Mouse (Mus musculus) heart, embryonic 11.5 days (tissue): ENCODE data around the gene Rtl10. TPM values are rescaled to one million over a fixed set of nuclear protein-coding genes. Genes with fewer than 3 reads are reported as not detected.

ENCODE experiments used
- ATAC-seq: fragments of 200-750 bp; cut with Nextera tagmentation; replicated peaks from 2 replicates; pipeline ENCODE4 v1.8.0; 2017; ENCODE audit warnings: moderate library complexity; ENCODE audit not compliant: insufficient number of reproducible peaks, low FRiP score, low TSS enrichment
- H3K27ac ChIP-seq: fragments of 300-500 bp; sonication (generic); 2 replicates; pipeline ENCODE4 v1.5.1; 2014; ENCODE audit warnings: mild to moderate bottlenecking, low read depth, low read length
- H3K27me3 ChIP-seq: fragments of 300-500 bp; sonication (generic); 2 replicates; pipeline ENCODE4 v1.6.1; 2014; ENCODE audit warnings: mild to moderate bottlenecking, low read length, mixed read lengths; ENCODE audit not compliant: control insufficient read depth, insufficient read depth
- H3K36me3 ChIP-seq: fragments of 300-500 bp; sonication (generic); 2 replicates; pipeline ENCODE4 v1.6.1; 2014; ENCODE audit warnings: mild to moderate bottlenecking, low read length, moderate library complexity, mixed read lengths; ENCODE audit not compliant: control insufficient read depth, insufficient read depth
- H3K4me1 ChIP-seq: fragments of 300-500 bp; sonication (generic); 2 replicates; pipeline ENCODE4 v1.6.1; 2014; ENCODE audit warnings: low read length; ENCODE audit not compliant: control insufficient read depth, insufficient read depth
- H3K4me2 ChIP-seq: fragments of 300-500 bp; sonication (generic); 2 replicates; pipeline ENCODE4 v1.6.1; 2014; ENCODE audit warnings: mild to moderate bottlenecking, moderate library complexity
- H3K4me3 ChIP-seq: fragments of 300-500 bp; sonication (generic); 2 replicates; pipeline ENCODE4 v1.5.1; 2014; ENCODE audit warnings: low read depth, low read length
- H3K9ac ChIP-seq: fragments of 300-500 bp; sonication (generic); 2 replicates; pipeline ENCODE4 v1.6.1; 2014; ENCODE audit warnings: mild to moderate bottlenecking, low read depth, low read length, moderate library complexity
- H3K9me3 ChIP-seq: fragments of 300-500 bp; sonication (generic); replicated peaks from 2 replicates; pipeline ENCODE4 v1.6.1; 2016; ENCODE audit warnings: low read length; ENCODE audit not compliant: control insufficient read depth
- WGBS: fragments of 180-500 bp; shearing (Covaris S2); extraction: QIAGEN DNeasy Blood & Tissue Kit; methylation state at CpG from one replicate; pipeline ENCODE4 v1.1.7; 2014; ENCODE audit not compliant: insufficient replicate concordance; 5-methylcytosine and 5-hydroxymethylcytosine counted together
- polyA plus RNA-seq: library from polyadenylated mRNA; unstranded; fragments of >200 nt; fragmentation: Nextera tagmentation; extraction: Ambion mirVana; gene quantifications from 2 replicates; pipeline ENCODE4 v1.2.1, GENCODE M21; 2014

The Rtl10 gene
- 0.87 and 1.6 TPM in 2 replicates for polyA plus RNA-seq

GRCm38 (mm10) chr16:18498558-18498990 is at the start of gene Rtl10, which contains the start of gene Gnb1l:
TSS of gene Rtl10 (plus strand) at chr16:18498901.
TSS of gene Gnb1l (plus strand) at chr16:18498713.
- peak within 1 kb of the TSS; percentile 75 for H3K27ac ChIP-seq
- peak within 1 kb of the TSS; percentile 95 for H3K4me2 ChIP-seq
- H3K4me3 ChIP-seq, result peak within 1 kb of the TSS; percentile 70
- H3K9me3 ChIP-seq, result no peaks in the 10 kb centered on the region
- H3K9ac ChIP-seq, result peak within 1 kb of the TSS; percentile 94
- ATAC-seq, result peak; percentile 93
- H3K36me3 ChIP-seq, result peaks cover 9% of the 10 kb centered on the region
- 0% methylated on average over 51 of the region's 51 CpGs for WGBS
- no peaks in the 10 kb centered on the region for H3K27me3 ChIP-seq
- H3K4me1 ChIP-seq, result peaks cover 4% of the 10 kb centered on the region; the same call in 1 of the 2 replicates

GRCm38 (mm10) chr16:18449005-18449404 is 49.7 kb upstream of the Rtl10 start:
- Histone ChIP-seq H3K27ac (no peak overlapping the region), H3K4me2 (no peak overlapping the region), H3K36me3 (no peaks in the 10 kb centered on the region), H3K9me3 (no peaks in the 10 kb centered on the region), H3K4me3 (no peak overlapping the region), H3K27me3 (no peaks in the 10 kb centered on the region), H3K9ac (no peak overlapping the region), H3K4me1 (peaks cover 15% of the 10 kb centered on the region)
- WGBS, result 85% methylated on average over 4 of the region's 4 CpGs
- no peak for ATAC-seq

- WGBS, result 63% methylated on average over 9 of the region's 9 CpGs
- Histone ChIP-seq H3K4me3 (no peak overlapping the region), H3K9ac (peak overlapping the region; percentile 28; the same call in 1 of the 2 replicates), H3K27me3 (no peaks in the 10 kb centered on the region), H3K4me2 (no peak overlapping the region), H3K4me1 (peaks cover 15% of the 10 kb centered on the region), H3K36me3 (no peaks in the 10 kb centered on the region), H3K27ac (no peak overlapping the region), H3K9me3 (no peaks in the 10 kb centered on the region)
- no peak for ATAC-seq
Measured at GRCm38 (mm10) chr16:18451486-18452181, 47.1 kb upstream of the Rtl10 start.

- Histone ChIP-seq H3K36me3 (0 out of 2 replicates have a peak, but pooled peaks cover 2% of the 10 kb centered on the region), H3K9ac (no peak overlapping the region), H3K9me3 (no peaks in the 10 kb centered on the region), H3K4me3 (no peak overlapping the region), H3K4me2 (no peak overlapping the region), H3K27ac (no peak overlapping the region), H3K4me1 (peaks cover 15% of the 10 kb centered on the region), H3K27me3 (no peaks in the 10 kb centered on the region)
- WGBS, result 82% methylated on average over 8 of the region's 8 CpGs
- ATAC-seq, result no peak
Measured at GRCm38 (mm10) chr16:18452361-18452862, 46.3 kb upstream of the Rtl10 start.

GRCm38 (mm10) chr16:18453846-18454245 is 44.9 kb upstream of the Rtl10 start:
- 33% methylated on average over 5 of the region's 5 CpGs for WGBS
- Histone ChIP-seq H3K4me1 (peaks cover 10% of the 10 kb centered on the region), H3K36me3 (0 out of 2 replicates have a peak, but pooled peaks cover 2% of the 10 kb centered on the region), H3K9ac (no peak overlapping the region), H3K4me3 (no peak overlapping the region), H3K27ac (no peak overlapping the region), H3K9me3 (no peaks in the 10 kb centered on the region), H3K4me2 (no peak overlapping the region), H3K27me3 (no peaks in the 10 kb centered on the region)
- ATAC-seq, result no peak

- peaks cover 24% of the 10 kb centered on the region for H3K4me1 ChIP-seq
- H3K27ac ChIP-seq, result no peak overlapping the region
- no peaks in the 10 kb centered on the region for H3K9me3 ChIP-seq
- no peak overlapping the region for H3K4me2 ChIP-seq
- H3K27me3 ChIP-seq, result no peaks in the 10 kb centered on the region; the same call in 1 of the 2 replicates
- WGBS, result 83% methylated on average over 6 of the region's 6 CpGs
- 0 out of 2 replicates have a peak, but pooled peaks cover 2% of the 10 kb centered on the region for H3K36me3 ChIP-seq
- H3K9ac ChIP-seq, result no peak overlapping the region
- ATAC-seq, result no peak
- no peak overlapping the region for H3K4me3 ChIP-seq
Measured at GRCm38 (mm10) chr16:18455407-18455806, 43.3 kb upstream of the Rtl10 start.

- Histone ChIP-seq H3K9me3 (no peaks in the 10 kb centered on the region), H3K9ac (no peak overlapping the region), H3K4me3 (no peak overlapping the region), H3K27ac (no peak overlapping the region), H3K4me1 (peaks cover 21% of the 10 kb centered on the region), H3K36me3 (0 out of 2 replicates have a peak, but pooled peaks cover 2% of the 10 kb centered on the region), H3K4me2 (no peak overlapping the region), H3K27me3 (no peaks in the 10 kb centered on the region; the same call in 1 of the 2 replicates)
- no peak for ATAC-seq
Measured at GRCm38 (mm10) chr16:18458661-18459060, 40.0 kb upstream of the Rtl10 start.

DNA sequence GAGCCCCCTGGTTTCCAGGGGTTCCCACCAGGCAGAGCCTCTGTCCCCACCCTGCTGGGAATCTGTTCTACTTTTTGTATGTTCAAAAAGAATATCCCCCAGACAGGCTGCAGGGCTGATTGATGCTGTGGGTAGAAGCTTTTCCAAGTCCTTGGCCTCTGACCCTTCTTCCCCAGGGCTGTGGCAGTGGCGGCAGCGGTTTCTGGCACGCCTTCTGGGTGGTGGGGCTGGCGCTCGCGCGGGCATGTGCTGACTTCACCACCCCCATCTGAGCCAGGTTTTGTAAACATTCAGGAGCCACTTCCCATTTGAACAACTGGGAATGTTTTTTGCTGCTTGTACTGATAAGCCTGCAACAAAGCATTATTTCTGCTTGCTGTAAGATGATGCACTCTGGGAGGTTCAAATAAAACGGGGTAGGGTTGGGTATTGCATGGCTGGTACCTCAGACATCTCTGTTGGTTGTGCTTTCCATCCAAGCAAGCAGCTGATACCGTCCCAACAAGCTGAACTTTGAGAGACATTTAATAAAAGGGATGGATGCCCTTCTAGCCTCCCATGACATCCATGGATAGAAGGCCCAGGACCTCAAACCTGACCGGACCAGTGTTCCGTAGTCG is 39.3 kb upstream of the Rtl10 start:
- Histone ChIP-seq H3K4me2 (peak overlapping the region; percentile 58), H3K27ac (0 out of 2 replicates have a peak overlapping the region, but pooled peaks have one; percentile 15), H3K9me3 (no peaks in the 10 kb centered on the region), H3K27me3 (no peaks in the 10 kb centered on the region; the same call in 1 of the 2 replicates), H3K4me1 (peaks cover 20% of the 10 kb centered on the region), H3K9ac (0 out of 2 replicates have a peak overlapping the region, but pooled peaks have one; percentile 34), H3K36me3 (0 out of 2 replicates have a peak, but pooled peaks cover 2% of the 10 kb centered on the region), H3K4me3 (peak overlapping the region; percentile 16; the same call in 1 of the 2 replicates)
- ATAC-seq, result no peak; the same call in 1 of the 2 replicates
- WGBS, result 17% methylated on average over 12 of the region's 12 CpGs
